Mouse (Mus musculus): ENCODE measurements around the gene Tmf1. TPM values are rescaled to one million over a fixed set of nuclear protein-coding genes. Genes with fewer than 3 reads are reported as not detected.

Tmf1 gene
- polyA plus RNA-seq, 1 experiment: 9.4 TPM

GRCm38 (mm10) chr6:97148383-97149251 is 30.3 kb downstream of the Tmf1 start, which contains the start of gene Eogt:
Eogt (minus strand) TSS chr6:97149182.
- H3K27ac ChIP-seq (ENCODE audit: insufficient read depth, low read length): peak within 1 kb of the TSS; percentile 97
- H3K4me1 ChIP-seq (ENCODE audit: control insufficient read depth, insufficient read depth, low read length): no peaks in the 10 kb centered on the region; the same call in 1 of the 2 replicates

GRCm38 (mm10) chr6:97147755-97148382 is 31.1 kb downstream of the Tmf1 start:
- TF ChIP-seq POLR2A (IDR thresholded peaks at IDR 0.05; ENCODE audit: extremely low read depth, insufficient read depth, low read length) (no peak), CTCF (IDR thresholded peaks at IDR 0.05; ENCODE audit: extremely low read depth, insufficient read depth, low read length) (no peak)
- Histone ChIP-seq H3K4me3 (ENCODE audit: insufficient read depth, low read length) (peak overlapping the region; percentile 75), H3K27ac (ENCODE audit: insufficient read depth, low read length) (peak overlapping the region; percentile 97), H3K4me1 (ENCODE audit: control insufficient read depth, insufficient read depth, low read length) (no peaks in the 10 kb centered on the region; the same call in 1 of the 2 replicates)

More at GRCm38 (mm10) chr6:97148383-97149251, 30.3 kb downstream of the Tmf1 start, which contains the start of gene Eogt:
- TF ChIP-seq POLR2A (IDR thresholded peaks at IDR 0.05; ENCODE audit: extremely low read depth, insufficient read depth, low read length) (0 out of 2 replicates have a peak, but pooled peaks have one; percentile 17), CTCF (IDR thresholded peaks at IDR 0.05; ENCODE audit: extremely low read depth, insufficient read depth, low read length) (no peak)
- peak within 1 kb of the TSS; percentile 75 for H3K4me3 ChIP-seq (ENCODE audit: insufficient read depth, low read length)

- Histone ChIP-seq H3K4me3 (ENCODE audit: insufficient read depth, low read length) (no peak overlapping the region), H3K27ac (ENCODE audit: insufficient read depth, low read length) (0 out of 2 replicates have a peak overlapping the region, but pooled peaks have one; percentile 57), H3K4me1 (ENCODE audit: control insufficient read depth, insufficient read depth, low read length) (no peaks in the 10 kb centered on the region; the same call in 1 of the 2 replicates)
- no peak for TF ChIP-seq POLR2A (IDR thresholded peaks at IDR 0.05; ENCODE audit: extremely low read depth, insufficient read depth, low read length)
- no peak for TF ChIP-seq CTCF (IDR thresholded peaks at IDR 0.05; ENCODE audit: extremely low read depth, insufficient read depth, low read length)
These were observed 33.8 kb downstream of the Tmf1 start for GRCm38 (mm10) chr6:97145156-97145555.

DNA sequence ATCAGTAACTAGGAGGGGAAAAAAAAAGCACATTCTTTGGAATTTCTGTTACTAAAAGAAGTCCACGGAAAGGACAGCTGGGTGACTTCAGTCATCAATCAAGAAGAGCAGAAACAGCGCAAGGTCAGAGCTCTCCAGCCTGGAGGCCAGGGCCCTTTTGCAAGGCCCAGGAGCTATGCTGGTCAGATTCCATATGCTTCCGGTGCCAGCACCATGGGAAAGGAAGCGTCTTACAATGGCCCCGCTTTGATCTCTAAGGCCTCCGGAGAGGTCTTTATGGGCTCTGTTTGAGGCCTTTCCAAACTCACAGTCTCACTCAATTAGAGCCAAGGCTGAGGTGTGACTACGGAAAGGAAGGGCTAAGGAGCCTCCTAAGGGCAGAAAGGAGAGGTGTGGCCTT is 34.6 kb downstream of the Tmf1 start:
- no peak for TF ChIP-seq CTCF (IDR thresholded peaks at IDR 0.05; ENCODE audit: extremely low read depth, insufficient read depth, low read length)
- no peak for TF ChIP-seq POLR2A (IDR thresholded peaks at IDR 0.05; ENCODE audit: extremely low read depth, insufficient read depth, low read length)
- no peaks in the 10 kb centered on the region; the same call in 1 of the 2 replicates for H3K4me1 ChIP-seq (ENCODE audit: control insufficient read depth, insufficient read depth, low read length)
- 0 out of 2 replicates have a peak overlapping the region, but pooled peaks have one; percentile 33 for H3K27ac ChIP-seq (ENCODE audit: insufficient read depth, low read length)
- no peak overlapping the region for H3K4me3 ChIP-seq (ENCODE audit: insufficient read depth, low read length)

DNA sequence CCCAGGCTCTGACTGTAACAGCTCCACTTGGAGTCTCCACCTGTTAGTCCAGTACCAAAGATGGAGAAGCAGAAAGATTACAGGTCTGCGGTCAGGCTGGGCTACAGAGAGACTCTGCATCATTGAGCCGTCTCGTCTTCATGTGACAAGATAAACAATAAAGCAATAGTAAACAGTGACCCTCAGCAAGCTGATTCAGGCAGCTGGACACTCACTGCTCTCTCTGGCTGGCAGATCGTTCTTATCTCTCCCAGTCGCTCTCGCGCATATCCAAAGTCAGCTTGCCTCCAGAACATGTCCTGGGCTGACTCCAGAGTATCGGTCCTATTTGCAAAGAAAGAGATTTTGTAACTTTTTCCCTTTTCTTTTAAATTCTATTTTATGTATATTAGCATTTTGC is 36.3 kb downstream of the Tmf1 start:
- H3K4me1 ChIP-seq (ENCODE audit: control insufficient read depth, insufficient read depth, low read length): no peaks in the 10 kb centered on the region
- TF ChIP-seq POLR2A (IDR thresholded peaks at IDR 0.05; ENCODE audit: extremely low read depth, insufficient read depth, low read length) (no peak), CTCF (IDR thresholded peaks at IDR 0.05; ENCODE audit: extremely low read depth, insufficient read depth, low read length) (no peak)
- no peak overlapping the region for H3K27ac ChIP-seq (ENCODE audit: insufficient read depth, low read length)
- H3K4me3 ChIP-seq (ENCODE audit: insufficient read depth, low read length): no peak overlapping the region

GRCm38 (mm10) chr6:97141811-97142210 is 37.1 kb downstream of the Tmf1 start:
- no peaks in the 10 kb centered on the region for H3K4me1 ChIP-seq (ENCODE audit: control insufficient read depth, insufficient read depth, low read length)
- H3K4me3 ChIP-seq (ENCODE audit: insufficient read depth, low read length): no peak overlapping the region
- TF ChIP-seq CTCF (IDR thresholded peaks at IDR 0.05; ENCODE audit: extremely low read depth, insufficient read depth, low read length) (no peak), POLR2A (IDR thresholded peaks at IDR 0.05; ENCODE audit: extremely low read depth, insufficient read depth, low read length) (no peak)
- no peak overlapping the region for H3K27ac ChIP-seq (ENCODE audit: insufficient read depth, low read length)

GRCm38 (mm10) chr6:97132707-97133303 is 46.1 kb downstream of the Tmf1 start:
- Histone ChIP-seq H3K4me3 (ENCODE audit: insufficient read depth, low read length) (no peak overlapping the region), H3K4me1 (ENCODE audit: control insufficient read depth, insufficient read depth, low read length) (no peaks in the 10 kb centered on the region), H3K27ac (ENCODE audit: insufficient read depth, low read length) (no peak overlapping the region)
- TF ChIP-seq POLR2A (IDR thresholded peaks at IDR 0.05; ENCODE audit: extremely low read depth, insufficient read depth, low read length) (no peak), CTCF (IDR thresholded peaks at IDR 0.05; ENCODE audit: extremely low read depth, insufficient read depth, low read length) (no peak)

DNA sequence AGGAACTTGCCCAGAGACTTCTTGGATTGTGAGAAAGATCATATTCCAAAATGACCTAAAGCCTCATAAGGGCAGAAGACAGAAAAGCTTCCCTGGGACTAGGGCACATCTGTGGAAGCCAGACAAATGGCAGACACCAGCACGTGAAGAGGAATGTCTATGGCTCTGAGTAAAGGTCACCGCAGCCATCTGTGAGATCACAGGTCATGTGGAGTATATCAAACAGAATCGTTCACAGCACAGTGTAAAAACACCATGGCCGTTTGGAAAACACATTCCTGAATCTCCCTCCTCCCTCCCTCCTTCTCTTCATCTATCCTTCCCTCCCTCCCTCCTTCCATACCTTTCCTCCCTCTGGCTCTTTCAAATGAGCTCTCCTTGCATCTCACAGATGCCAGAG is 47.1 kb downstream of the Tmf1 start:
- H3K4me3 ChIP-seq (ENCODE audit: insufficient read depth, low read length): no peak overlapping the region
- H3K4me1 ChIP-seq (ENCODE audit: control insufficient read depth, insufficient read depth, low read length): no peaks in the 10 kb centered on the region
- no peak overlapping the region for H3K27ac ChIP-seq (ENCODE audit: insufficient read depth, low read length)
- no peak for TF ChIP-seq POLR2A (IDR thresholded peaks at IDR 0.05; ENCODE audit: extremely low read depth, insufficient read depth, low read length)

DNA sequence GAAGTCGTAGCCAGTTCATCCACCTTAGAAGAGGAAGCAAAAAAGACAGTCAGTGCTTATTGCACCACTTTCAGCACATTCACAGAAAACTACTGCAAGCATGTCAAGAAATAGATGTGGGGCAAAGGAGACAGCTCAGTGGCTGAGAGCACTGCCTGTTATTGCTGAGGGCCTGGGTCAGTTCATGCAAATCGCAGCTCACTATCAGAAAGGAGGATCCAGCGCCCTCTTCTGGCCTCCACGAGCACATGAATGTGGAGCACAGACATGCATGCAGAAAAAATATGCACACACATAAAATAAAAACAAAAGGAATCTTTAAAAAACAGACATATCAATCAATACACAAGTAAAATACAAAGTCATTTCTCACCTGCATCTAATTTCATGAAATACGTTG is 47.9 kb downstream of the Tmf1 start:
- H3K4me1 ChIP-seq (ENCODE audit: control insufficient read depth, insufficient read depth, low read length): no peaks in the 10 kb centered on the region
- H3K27ac ChIP-seq (ENCODE audit: insufficient read depth, low read length): no peak overlapping the region
- H3K4me3 ChIP-seq (ENCODE audit: insufficient read depth, low read length): no peak overlapping the region
- TF ChIP-seq POLR2A (IDR thresholded peaks at IDR 0.05; ENCODE audit: extremely low read depth, insufficient read depth, low read length): no peak
- TF ChIP-seq CTCF (IDR thresholded peaks at IDR 0.05; ENCODE audit: extremely low read depth, insufficient read depth, low read length): no peak

Measured in cortical plate, adult 2 months (tissue).